Mouse (Mus musculus) liver, adult 2 months (tissue): ENCODE results near the gene Gm49393. TPM values are rescaled to one million over a fixed set of nuclear protein-coding genes. Genes with fewer than 3 reads are reported as not detected.

Source experiments
- DNase-seq: peaks from one replicate; pipeline ENCODE4 v3.0.0-alpha.2; 2011; ENCODE audit warnings: low read depth, low spot score; ENCODE audit errors: extremely low read depth
- H3K27ac ChIP-seq: fragments of 200-500 bp; replicated peaks from 2 replicates; pipeline ENCODE4 v1.5.1; 2012; ENCODE audit warnings: low read depth, mild to moderate bottlenecking, control low read depth, inconsistent platforms, low read length; ENCODE audit not compliant: insufficient read depth
- H3K27me3 ChIP-seq: fragments of 200-500 bp; 2 replicates; pipeline ENCODE4 v1.6.1; 2012; ENCODE audit warnings: mild to moderate bottlenecking, moderate library complexity, low read length, inconsistent platforms; ENCODE audit not compliant: control insufficient read depth, insufficient read depth
- H3K36me3 ChIP-seq: fragments of 200-500 bp; 2 replicates; pipeline ENCODE4 v1.6.1; 2012; ENCODE audit warnings: low read length, inconsistent platforms; ENCODE audit not compliant: control insufficient read depth, insufficient read depth
- H3K4me1 ChIP-seq: fragments of 200-500 bp; 2 replicates; pipeline ENCODE4 v1.6.1; 2011; ENCODE audit warnings: low read length; ENCODE audit not compliant: control insufficient read depth, insufficient read depth
- H3K4me3 ChIP-seq: fragments of 200-500 bp; 2 replicates; pipeline ENCODE4 v1.5.1; 2011; ENCODE audit warnings: low read depth, mild to moderate bottlenecking, control low read depth, low read length, moderate library complexity; ENCODE audit not compliant: insufficient read depth
- H3K79me2 ChIP-seq: fragments of 200-500 bp; 2 replicates; pipeline ENCODE4 v1.6.1; 2012; ENCODE audit warnings: inconsistent platforms, mild to moderate bottlenecking, low read length, moderate library complexity; ENCODE audit not compliant: control insufficient read depth, insufficient read depth
- H3K9ac ChIP-seq: fragments of 200-500 bp; 2 replicates; pipeline ENCODE4 v1.6.1; 2012; ENCODE audit warnings: low read depth, mild to moderate bottlenecking, control low read depth, inconsistent platforms, low read length
- CTCF ChIP-seq: fragments of 200-500 bp; IDR thresholded peaks from 2 replicates; pipeline ENCODE4 v1.5.1; 2011; ENCODE audit warnings: low read depth, low read length, control low read depth
- POLR2A ChIP-seq: fragments of 200-500 bp; IDR thresholded peaks from 2 replicates; pipeline ENCODE4 v1.6.1; 2011; ENCODE audit warnings: low read length, control low read depth; ENCODE audit not compliant: insufficient read depth; ENCODE audit errors: extremely low read depth
- WGBS: fragments of 180-500 bp; shearing (Covaris S2); methylation state at CpG from one replicate; pipeline ENCODE4 v1.1.7; 2018; 5-methylcytosine and 5-hydroxymethylcytosine counted together
- polyA plus RNA-seq: library from polyadenylated mRNA; depleted of rRNA; stranded (reverse); fragments of >200 nt; gene quantifications from 2 replicates; pipeline ENCODE4 v1.2.3, GENCODE M21; 2012; rRNA removed
- total RNA-seq: library from RNA; depleted of rRNA; stranded (reverse); fragments of >200 nt; gene quantifications from 2 replicates; pipeline ENCODE4 v1.2.3, GENCODE M21; 2014; rRNA removed

The Gm49393 gene
- total and polyA plus RNA-seq, 2 experiments = not detected

GRCm38 (mm10) chr13:60820486-60821175 is 114.8 kb downstream of the Gm49393 start:
- Histone ChIP-seq H3K36me3 (no peaks in the 10 kb centered on the region), H3K27ac (no peak overlapping the region), H3K4me3 (no peak overlapping the region), H3K79me2 (no peaks in the 10 kb centered on the region), H3K9ac (no peak overlapping the region), H3K27me3 (no peaks in the 10 kb centered on the region; the same call in 1 of the 2 replicates), H3K4me1 (no peaks in the 10 kb centered on the region)
- 64% methylated on average over 3 of the region's 3 CpGs for WGBS
- DNase-seq = no peak
- TF ChIP-seq CTCF = no peak
- TF ChIP-seq POLR2A = no peak

- Histone ChIP-seq H3K79me2 (no peaks in the 10 kb centered on the region), H3K27ac (no peak overlapping the region), H3K36me3 (no peaks in the 10 kb centered on the region), H3K27me3 (no peaks in the 10 kb centered on the region; the same call in 1 of the 2 replicates), H3K4me3 (no peak overlapping the region), H3K4me1 (no peaks in the 10 kb centered on the region), H3K9ac (no peak overlapping the region)
- WGBS = 5% methylated on average over 7 of the region's 7 CpGs
- peak; percentile 8 for DNase-seq
- no peak for TF ChIP-seq POLR2A
- peak; percentile 55; the same call in 1 of the 2 replicates for TF ChIP-seq CTCF
Observed at GRCm38 (mm10) chr13:60819469-60819868, 115.9 kb downstream of the Gm49393 start.

- Histone ChIP-seq H3K27me3 (no peaks in the 10 kb centered on the region; the same call in 1 of the 2 replicates), H3K27ac (no peak overlapping the region), H3K4me3 (no peak overlapping the region), H3K4me1 (no peaks in the 10 kb centered on the region), H3K79me2 (no peaks in the 10 kb centered on the region), H3K9ac (no peak overlapping the region), H3K36me3 (no peaks in the 10 kb centered on the region)
- WGBS = 59% methylated on average over 1 of the region's 1 CpGs
- DNase-seq = no peak
- TF ChIP-seq POLR2A (no peak), CTCF (no peak)
Observed at GRCm38 (mm10) chr13:60813722-60814121, 121.7 kb downstream of the Gm49393 start.

GRCm38 (mm10) chr13:60812768-60813167 is 122.6 kb downstream of the Gm49393 start:
- no peaks in the 10 kb centered on the region for H3K4me1 ChIP-seq
- H3K27me3 ChIP-seq = no peaks in the 10 kb centered on the region; the same call in 1 of the 2 replicates
- H3K79me2 ChIP-seq = no peaks in the 10 kb centered on the region
- H3K36me3 ChIP-seq = no peaks in the 10 kb centered on the region
- DNase-seq = no peak
- no peak overlapping the region for H3K9ac ChIP-seq
- 61% methylated on average over 6 of the region's 6 CpGs for WGBS
- H3K4me3 ChIP-seq = no peak overlapping the region
- TF ChIP-seq POLR2A (no peak), CTCF (no peak)
- H3K27ac ChIP-seq = no peak overlapping the region

- no peak overlapping the region for H3K27ac ChIP-seq
- WGBS = 71% methylated on average over 2 of the region's 2 CpGs
- H3K79me2 ChIP-seq = no peaks in the 10 kb centered on the region
- no peaks in the 10 kb centered on the region for H3K4me1 ChIP-seq
- no peaks in the 10 kb centered on the region for H3K27me3 ChIP-seq
- no peaks in the 10 kb centered on the region for H3K36me3 ChIP-seq
- no peak for TF ChIP-seq POLR2A
- TF ChIP-seq CTCF = no peak
- no peak overlapping the region for H3K4me3 ChIP-seq
- H3K9ac ChIP-seq = no peak overlapping the region
- no peak for DNase-seq
Observed at GRCm38 (mm10) chr13:60809690-60810089, 125.7 kb downstream of the Gm49393 start.

Other genes with a start within 250 kb of the Gm49393 start
- not detected in 2 replicates for gene BC051665, start 149.2 kb downstream of the Gm49393 start, total RNA-seq
- gene BC051665, start 149.2 kb downstream of the Gm49393 start, polyA plus RNA-seq = not detected in 2 replicates
- gene Ctsll3, start 132.7 kb downstream of the Gm49393 start, total RNA-seq = not detected in 2 replicates
- not detected in 2 replicates for gene Ctsll3, start 132.7 kb downstream of the Gm49393 start, polyA plus RNA-seq
- gene 4930486L24Rik, start 71.1 kb downstream of the Gm49393 start, total RNA-seq = 0.46 TPM in 1 of 2 replicates, not detected in the other
- gene 4930486L24Rik, start 71.1 kb downstream of the Gm49393 start, polyA plus RNA-seq = not detected in 2 replicates
- 0.60 TPM in 1 of 2 replicates, not detected in the other for gene Gm49392, start 38.7 kb downstream of the Gm49393 start, total RNA-seq
- gene Gm49392, start 38.7 kb downstream of the Gm49393 start, polyA plus RNA-seq = not detected in 2 replicates
- 6.4 and 11.4 TPM in 2 replicates for gene Ctla2b, start 38.1 kb downstream of the Gm49393 start, total RNA-seq
- 0.72 and 2.2 TPM in 2 replicates for gene Ctla2b, start 38.1 kb downstream of the Gm49393 start, polyA plus RNA-seq
- gene Tpbpb, start 30.7 kb downstream of the Gm49393 start, total RNA-seq = not detected in 2 replicates
- not detected in 2 replicates for gene Tpbpb, start 30.7 kb downstream of the Gm49393 start, polyA plus RNA-seq
- 2.1 and 3.4 TPM in 2 replicates for gene Gm49391, start 981 bp upstream of the Gm49393 start, total RNA-seq
- gene Gm49391, start 981 bp upstream of the Gm49393 start, polyA plus RNA-seq = 0.51 and 0.61 TPM in 2 replicates
- 3.9 and 5.7 TPM in 2 replicates for gene Ctla2a, start 1.0 kb upstream of the Gm49393 start, total RNA-seq
- gene Ctla2a, start 1.0 kb upstream of the Gm49393 start, polyA plus RNA-seq = 0.22 and 0.93 TPM in 2 replicates
- gene Tpbpa, start 6.4 kb upstream of the Gm49393 start, total RNA-seq = not detected in 2 replicates
- not detected in 2 replicates for gene Tpbpa, start 6.4 kb upstream of the Gm49393 start, polyA plus RNA-seq
- not detected in 2 replicates for gene Ctsj, start 70.4 kb upstream of the Gm49393 start, total RNA-seq
- not detected in 2 replicates for gene Ctsj, start 70.4 kb upstream of the Gm49393 start, polyA plus RNA-seq
- not detected in 2 replicates for gene Ctsq, start 105.0 kb upstream of the Gm49393 start, total RNA-seq
- not detected in 2 replicates for gene Ctsq, start 105.0 kb upstream of the Gm49393 start, polyA plus RNA-seq
- not detected in 2 replicates for gene Ctsr, start 228.7 kb upstream of the Gm49393 start, total RNA-seq
- gene Ctsr, start 228.7 kb upstream of the Gm49393 start, polyA plus RNA-seq = not detected in 2 replicates